Mouse (Mus musculus): Measurements from ENCODE around the gene Rsph1.

DNA sequence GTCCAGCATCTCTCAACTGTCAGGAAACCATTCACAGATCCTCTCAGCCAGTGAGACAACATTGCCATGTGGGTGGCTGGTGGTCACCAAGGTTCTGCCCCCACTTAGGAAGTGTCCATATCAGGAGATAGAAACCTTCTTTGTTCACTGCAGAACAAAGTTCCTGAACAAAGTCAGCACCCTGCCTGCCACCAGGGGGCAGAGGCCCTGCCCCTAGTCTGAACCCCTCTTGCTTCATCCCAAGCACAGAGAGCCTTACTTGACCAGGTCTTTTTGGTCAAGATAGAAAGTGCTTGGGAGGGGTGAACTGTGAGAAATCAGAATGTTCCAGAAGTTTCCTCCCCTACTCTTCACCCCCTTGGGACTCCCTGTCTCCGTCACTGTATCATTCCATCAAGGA, 41.3 kb downstream of the Rsph1 start:
- no peak for TF ChIP-seq CTCF (IDR thresholded peaks at IDR 0.05; ENCODE audit: borderline replicate concordance, insufficient read depth, low read length)
- no peak for TF ChIP-seq POLR2A (IDR thresholded peaks at IDR 0.05; ENCODE audit: low read depth, low read length)
